Mouse (Mus musculus): ENCODE results near the gene Ank3.

- no peak for TF ChIP-seq CTCF (conservative IDR thresholded peaks at IDR 0.05; ENCODE audit: low read length)
- TF ChIP-seq NANOG (IDR thresholded peaks at IDR 0.05; ENCODE audit: borderline replicate concordance, low read length): no peak
Measured at GRCm38 (mm10) chr10:69366208-69366607, 32.4 kb upstream of the Ank3 start.

All from E14TG2a.4 (cell line).